Mouse (Mus musculus) lung, embryonic 14.5 days (tissue): ENCODE data around the gene Pyy. TPM values are rescaled to one million over a fixed set of nuclear protein-coding genes. Genes with fewer than 3 reads are reported as not detected.

Source experiments
- ATAC-seq: fragments of 200-750 bp; cut with Nextera tagmentation; 2 replicates; pipeline ENCODE4 v1.8.0; 2017; ENCODE audit warnings: mild to moderate bottlenecking, moderate TSS enrichment, moderate library complexity; ENCODE audit not compliant: insufficient read depth
- DNase-seq: peaks from one replicate; pipeline ENCODE4 v3.0.0-alpha.2; 2015
- H3K27ac ChIP-seq: fragments of 300-500 bp; sonication (generic); 2 replicates; pipeline ENCODE4 v1.5.1; 2014; ENCODE audit warnings: low read depth, mild to moderate bottlenecking, moderate library complexity
- H3K27me3 ChIP-seq: fragments of 300-500 bp; sonication (generic); 2 replicates; pipeline ENCODE4 v1.6.1; 2014; ENCODE audit warnings: low read length, control low read depth; ENCODE audit not compliant: insufficient read depth
- H3K36me3 ChIP-seq: fragments of 300-500 bp; sonication (generic); 2 replicates; pipeline ENCODE4 v1.6.1; 2014; ENCODE audit warnings: control low read depth; ENCODE audit not compliant: insufficient read depth
- H3K4me1 ChIP-seq: fragments of 300-500 bp; sonication (generic); 2 replicates; pipeline ENCODE4 v1.6.1; 2014; ENCODE audit warnings: antibody characterized with exemption, control low read depth; ENCODE audit not compliant: insufficient read depth
- H3K4me2 ChIP-seq: fragments of 300-500 bp; sonication (generic); 2 replicates; pipeline ENCODE4 v1.6.1; 2014; ENCODE audit warnings: mild to moderate bottlenecking
- H3K4me3 ChIP-seq: fragments of 300-500 bp; sonication (generic); 2 replicates; pipeline ENCODE4 v1.5.1; 2014; ENCODE audit warnings: low read depth, low read length
- H3K9ac ChIP-seq: fragments of 300-500 bp; sonication (generic); 2 replicates; pipeline ENCODE4 v1.6.1; 2014
- H3K9me3 ChIP-seq: fragments of 300-500 bp; sonication (generic); 2 replicates; pipeline ENCODE4 v1.6.1; 2016; ENCODE audit warnings: low read depth, low read length, control low read depth
- CTCF ChIP-seq: IDR thresholded peaks from 2 replicates; pipeline ENCODE4 v1.5.1; 2016; ENCODE audit warnings: antibody characterized with exemption, low read depth
- whole genome bisulfite sequencing: fragments of 180-500 bp; shearing (Covaris S2); extraction: QIAGEN DNeasy Blood & Tissue Kit; methylation state at CpG from one replicate; pipeline ENCODE4 v1.1.7; 2014; 5-methylcytosine and 5-hydroxymethylcytosine counted together
- polyA plus RNA-seq: library from polyadenylated mRNA; unstranded; fragments of >200 nt; fragmentation: Nextera tagmentation; extraction: Ambion mirVana; gene quantifications from 2 replicates; pipeline ENCODE4 v1.2.1, GENCODE M21; 2014

The Pyy gene
- polyA plus RNA-seq, 1 experiment from 2014 or later: not detected

- H3K9ac ChIP-seq: no peak overlapping the region
- H3K27me3 ChIP-seq: no peaks in the 10 kb centered on the region
- no peaks in the 10 kb centered on the region for H3K4me1 ChIP-seq
- H3K9me3 ChIP-seq: no peaks in the 10 kb centered on the region
- no peak overlapping the region for H3K4me3 ChIP-seq
- ATAC-seq (no peak), DNase-seq (no peak)
- no peaks in the 10 kb centered on the region for H3K36me3 ChIP-seq
- H3K27ac ChIP-seq: no peak overlapping the region
- TF ChIP-seq CTCF: no peak
- no peak overlapping the region for H3K4me2 ChIP-seq
- 70% methylated on average over 6 of the region's 6 CpGs for WGBS
These were observed 9.8 kb upstream of the Pyy start for GRCm38 (mm10) chr11:102117386-102117785.

DNA sequence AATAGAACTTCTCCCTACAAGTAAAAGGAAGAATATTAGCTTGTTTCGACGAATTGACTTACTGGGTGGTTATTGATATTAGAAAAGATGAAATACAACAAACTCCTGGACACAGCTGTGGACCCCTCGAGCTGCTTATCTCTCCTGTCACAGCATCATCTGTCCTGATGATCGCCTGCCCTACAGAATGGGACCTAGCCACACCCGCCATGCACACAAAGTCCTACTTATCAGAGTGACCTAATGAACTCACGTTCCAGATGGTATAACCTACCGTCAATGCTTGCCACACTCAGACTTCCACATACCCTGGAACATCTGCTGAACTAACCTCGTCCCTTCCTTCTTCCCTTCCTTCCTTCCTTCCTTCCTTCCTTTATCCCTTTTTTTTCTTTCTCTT lies 8.6 kb upstream of the Pyy start:
- no peak overlapping the region for H3K27ac ChIP-seq
- no peaks in the 10 kb centered on the region for H3K4me1 ChIP-seq
- TF ChIP-seq CTCF: no peak
- no peaks in the 10 kb centered on the region for H3K36me3 ChIP-seq
- ATAC-seq: no peak
- no peaks in the 10 kb centered on the region for H3K9me3 ChIP-seq
- 42% methylated on average over 8 of the region's 8 CpGs for WGBS
- H3K4me2 ChIP-seq: no peak overlapping the region
- H3K27me3 ChIP-seq: no peaks in the 10 kb centered on the region
- no peak overlapping the region for H3K4me3 ChIP-seq
- no peak overlapping the region for H3K9ac ChIP-seq
- no peak for DNase-seq

DNA sequence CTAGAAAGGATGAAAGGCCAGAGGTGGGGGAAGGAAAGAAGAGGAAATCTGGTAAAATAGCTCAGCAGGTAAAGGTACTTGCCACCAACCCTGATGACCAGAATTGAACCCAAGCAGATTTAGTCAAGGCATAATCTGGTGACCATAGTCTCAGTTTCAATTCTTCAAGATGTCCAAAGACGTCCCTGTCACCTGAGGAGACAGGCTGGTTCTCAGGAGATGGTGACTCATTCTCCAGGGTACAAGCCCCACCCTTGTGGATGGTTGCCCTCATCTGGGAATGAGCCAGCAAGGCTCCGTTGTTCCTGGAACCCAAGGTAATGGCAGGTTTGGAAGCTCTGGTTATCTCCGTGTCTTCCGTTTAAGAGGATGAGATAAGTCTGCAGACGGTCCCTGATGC lies 3.9 kb upstream of the Pyy start:
- Histone ChIP-seq H3K4me1 (no peaks in the 10 kb centered on the region), H3K9ac (no peak overlapping the region), H3K9me3 (no peaks in the 10 kb centered on the region), H3K4me2 (no peak overlapping the region), H3K4me3 (no peak overlapping the region), H3K27me3 (peaks cover 25% of the 10 kb centered on the region), H3K27ac (no peak overlapping the region), H3K36me3 (no peaks in the 10 kb centered on the region)
- no peak for ATAC-seq
- no peak for TF ChIP-seq CTCF
- 64% methylated on average over 5 of the region's 5 CpGs for WGBS
- DNase-seq: no peak

DNA sequence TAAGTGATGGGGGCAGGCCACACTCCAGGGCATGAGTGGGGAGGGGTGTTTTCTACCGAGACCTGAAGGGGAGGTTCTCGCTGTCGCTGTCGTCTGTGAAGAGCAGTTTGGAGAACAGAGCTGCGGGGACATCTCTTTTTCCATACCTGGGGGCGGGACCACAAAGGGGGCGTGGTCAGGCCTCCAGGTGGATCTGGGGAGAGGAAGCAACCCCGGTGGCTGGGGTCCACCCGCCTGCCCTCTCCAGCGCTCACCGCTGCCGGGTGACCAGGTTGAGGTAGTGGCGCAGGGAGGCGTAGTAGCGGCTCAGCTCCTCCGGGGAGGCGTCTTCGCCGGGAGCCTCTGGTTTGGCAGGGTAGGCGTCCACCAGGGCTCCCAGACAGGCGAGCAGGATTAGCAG lies 721 bp downstream of the Pyy start:
- Histone ChIP-seq H3K27me3 (peaks cover 52% of the 10 kb centered on the region), H3K4me2 (peak overlapping the region; percentile 49), H3K9ac (no peak overlapping the region; the same call in 1 of the 2 replicates), H3K4me3 (peak overlapping the region; percentile 17), H3K4me1 (no peaks in the 10 kb centered on the region; the same call in 1 of the 2 replicates), H3K36me3 (no peaks in the 10 kb centered on the region), H3K27ac (no peak overlapping the region), H3K9me3 (no peaks in the 10 kb centered on the region)
- ATAC-seq (no peak), DNase-seq (peak; percentile 6)
- WGBS: 2% methylated on average over 21 of the region's 21 CpGs
- TF ChIP-seq CTCF: no peak

DNA sequence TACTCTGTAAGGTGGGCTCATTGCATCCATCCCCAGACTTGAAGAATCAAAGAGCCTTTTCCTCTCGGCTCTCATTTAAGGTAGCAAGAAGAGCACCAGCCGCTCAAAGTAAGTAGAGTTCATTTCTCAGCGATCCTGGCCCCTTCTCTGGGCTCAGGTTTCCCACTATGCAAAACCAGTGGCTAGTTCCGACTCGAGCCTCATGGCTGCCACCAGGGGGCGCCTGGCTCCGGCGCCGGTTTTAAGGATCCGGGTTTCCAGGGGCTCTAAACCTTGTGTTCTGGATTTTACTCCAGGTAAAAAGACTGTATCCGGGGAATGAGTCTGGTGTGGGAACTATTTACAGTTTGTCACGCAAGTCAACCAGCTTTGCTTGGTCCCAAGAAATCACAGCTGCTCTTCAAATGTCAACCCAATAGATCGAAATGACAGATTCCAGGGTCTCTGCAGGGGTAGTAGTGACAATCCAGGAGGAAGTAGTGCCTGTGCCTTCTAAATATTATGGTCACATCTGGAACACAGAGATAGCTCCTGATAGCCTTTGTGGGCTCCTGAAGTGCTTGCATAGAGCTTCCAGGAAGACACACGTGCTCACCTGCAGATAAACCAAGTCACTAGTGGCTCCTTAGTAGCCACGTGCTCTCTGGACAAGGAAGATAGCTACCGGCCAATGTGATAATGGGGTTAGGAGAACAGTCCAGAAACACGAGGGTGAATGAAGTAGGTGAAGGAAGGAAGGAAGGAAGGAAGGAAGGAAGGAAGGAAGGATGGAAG lies 5.0 kb downstream of the Pyy start:
- Histone ChIP-seq H3K4me1 (no peaks in the 10 kb centered on the region; the same call in 1 of the 2 replicates), H3K9ac (peak overlapping the region; percentile 8; the same call in 1 of the 2 replicates), H3K36me3 (no peaks in the 10 kb centered on the region), H3K27ac (no peak overlapping the region), H3K9me3 (no peaks in the 10 kb centered on the region), H3K4me2 (0 out of 2 replicates have a peak overlapping the region, but pooled peaks have one; percentile 15), H3K27me3 (peaks cover 43% of the 10 kb centered on the region), H3K4me3 (no peak overlapping the region)
- TF ChIP-seq CTCF: peak; percentile 85
- DNase-seq (peak; percentile 90), ATAC-seq (0 out of 2 replicates have a peak, but pooled peaks have one; percentile 38)
- 16% methylated on average over 17 of the region's 17 CpGs for WGBS

DNA sequence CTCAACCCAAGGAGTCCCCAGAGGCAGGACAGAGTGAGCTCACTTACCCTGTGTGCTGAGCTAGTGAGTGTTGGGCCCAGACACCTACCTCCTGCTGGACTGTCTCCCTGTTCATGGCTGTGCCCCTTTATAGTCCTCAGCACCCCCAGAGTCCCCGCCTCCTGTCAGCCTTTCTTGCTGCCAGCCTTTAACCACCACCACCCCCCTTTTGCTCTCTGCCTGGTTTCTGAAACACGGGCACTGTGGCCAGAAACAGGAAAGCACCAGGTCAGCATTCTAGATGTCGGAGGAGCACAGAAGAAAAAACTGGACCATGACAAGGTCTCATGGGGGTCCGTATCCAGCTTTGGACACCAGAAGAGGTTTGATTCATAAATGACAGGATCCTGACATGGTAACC lies 6.4 kb downstream of the Pyy start, which contains the start of gene Ppy:
TSS of gene Ppy (minus strand) at position 101 of the 400 bp plus-strand sequence.
- WGBS: 75% methylated on average over 4 of the region's 4 CpGs
- H3K9ac ChIP-seq: peak within 1 kb of the TSS; percentile 8; the same call in 1 of the 2 replicates
- DNase-seq: no peak
- H3K9me3 ChIP-seq: no peaks in the 10 kb centered on the region
- peaks cover 6% of the 10 kb centered on the region; the same call in 1 of the 2 replicates for H3K4me1 ChIP-seq
- H3K4me3 ChIP-seq: no peak within 1 kb of the TSS
- H3K4me2 ChIP-seq: 0 out of 2 replicates have a peak within 1 kb of the TSS, but pooled peaks have one; percentile 15
- no peak within 1 kb of the TSS for H3K27ac ChIP-seq
- H3K27me3 ChIP-seq: peaks cover 28% of the 10 kb centered on the region
- TF ChIP-seq CTCF: no peak
- H3K36me3 ChIP-seq: no peaks in the 10 kb centered on the region
- ATAC-seq: no peak

DNA sequence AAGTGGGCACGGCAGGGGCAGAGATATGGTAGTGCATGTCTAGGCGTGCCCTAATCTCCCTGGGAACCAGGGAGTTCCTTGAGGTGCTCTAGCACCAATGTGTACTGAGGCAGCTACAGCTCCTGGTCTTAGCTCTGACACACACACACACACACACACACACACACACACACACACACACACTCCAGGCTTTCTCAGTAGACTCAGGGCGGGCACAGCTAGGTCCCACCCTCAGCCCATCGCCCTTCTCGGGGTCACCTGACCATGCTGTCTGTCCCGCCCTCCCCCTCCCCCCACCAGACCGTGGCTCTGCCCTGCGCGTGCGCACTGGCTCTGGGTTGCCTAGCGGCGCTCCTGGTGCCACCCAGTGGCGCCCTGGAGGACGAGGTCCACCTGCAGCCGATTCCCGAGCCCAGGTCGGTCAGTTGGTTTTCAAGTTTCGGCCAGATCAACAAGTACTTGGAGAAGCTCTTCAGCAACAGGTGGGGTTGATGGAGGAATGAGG lies 10.7 kb downstream of the Pyy start:
- no peaks in the 10 kb centered on the region for H3K36me3 ChIP-seq
- H3K4me3 ChIP-seq: peak overlapping the region; percentile 17
- no peaks in the 10 kb centered on the region for H3K9me3 ChIP-seq
- H3K27ac ChIP-seq: no peak overlapping the region
- peak; percentile 83 for DNase-seq
- TF ChIP-seq CTCF: peak; percentile 73
- ATAC-seq: peak; percentile 90
- peaks cover 6% of the 10 kb centered on the region; the same call in 1 of the 2 replicates for H3K27me3 ChIP-seq
- peak overlapping the region; percentile 33; the same call in 1 of the 2 replicates for H3K9ac ChIP-seq
- peak overlapping the region; percentile 56 for H3K4me2 ChIP-seq
- 0 out of 2 replicates have a peak, but pooled peaks cover 6% of the 10 kb centered on the region for H3K4me1 ChIP-seq
- 2% methylated on average over 18 of the region's 18 CpGs for WGBS
